Mouse (Mus musculus) cerebellum, postnatal 14 days (tissue): ENCODE results near the gene Gnb3.
"Not testable (repeated sequence)": the region's sequence is repeated elsewhere in the genome, so short reads cannot be mapped to it uniquely, and the experiment has no call there.

Experiments used
- DNase-seq, 2 experiments: peaks; one replicate each; pipeline ENCODE4 v3.0.0; 2021; ENCODE audit warnings: mixed read lengths in 2 of 2

Gene Gnb3

DNA sequence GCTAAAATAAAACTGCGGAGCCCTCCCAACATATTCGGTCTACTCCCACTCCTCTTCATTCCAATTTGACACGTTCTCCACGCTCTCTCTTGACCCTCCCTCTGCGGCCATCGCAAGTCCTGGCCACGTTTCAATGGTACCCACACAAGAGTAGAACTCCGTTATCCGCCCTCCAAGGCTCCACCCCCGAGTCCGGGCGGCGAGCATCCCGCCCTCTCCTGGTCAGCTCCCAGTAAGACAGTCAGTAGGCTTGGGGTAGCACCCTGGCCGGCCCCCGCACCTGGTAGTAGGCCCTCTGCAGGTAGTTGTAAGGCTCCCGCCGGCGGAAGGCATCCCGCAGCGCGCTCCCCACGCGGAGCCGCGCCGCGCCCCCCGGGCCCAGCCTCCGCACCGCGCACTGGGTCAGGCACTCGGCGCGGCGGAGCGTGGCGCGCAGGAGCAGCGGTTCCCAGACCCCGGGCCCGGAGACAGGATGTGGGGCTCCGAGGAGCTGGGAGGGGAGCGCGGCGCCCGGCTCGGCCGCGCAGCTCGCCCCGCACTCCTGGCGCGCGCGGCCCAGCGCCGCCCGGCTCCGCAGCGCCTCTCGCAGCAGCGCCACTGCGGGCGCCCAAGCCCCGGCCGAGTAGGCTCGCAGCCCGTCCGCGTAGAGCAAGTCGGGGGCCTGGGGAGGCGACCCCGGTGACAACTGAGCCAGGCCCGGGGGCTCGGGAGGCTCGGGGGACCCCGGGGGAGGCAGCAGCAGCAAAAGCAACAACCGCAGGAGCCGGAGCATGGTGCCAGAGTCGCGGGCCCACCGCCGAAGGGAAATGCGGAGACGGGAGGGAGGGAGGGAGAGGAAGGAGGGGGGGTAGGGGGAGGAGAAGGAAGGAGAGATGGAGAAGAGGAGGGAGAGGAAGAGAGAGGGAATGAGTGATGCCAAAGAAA is 17.1 kb upstream of the Gnb3 start, which contains the start of gene P3h3:
TSS of gene P3h3 (minus strand) at position 837 of the 924 bp plus-strand sequence.
- DNase-seq, result peak; percentile 94

DNA sequence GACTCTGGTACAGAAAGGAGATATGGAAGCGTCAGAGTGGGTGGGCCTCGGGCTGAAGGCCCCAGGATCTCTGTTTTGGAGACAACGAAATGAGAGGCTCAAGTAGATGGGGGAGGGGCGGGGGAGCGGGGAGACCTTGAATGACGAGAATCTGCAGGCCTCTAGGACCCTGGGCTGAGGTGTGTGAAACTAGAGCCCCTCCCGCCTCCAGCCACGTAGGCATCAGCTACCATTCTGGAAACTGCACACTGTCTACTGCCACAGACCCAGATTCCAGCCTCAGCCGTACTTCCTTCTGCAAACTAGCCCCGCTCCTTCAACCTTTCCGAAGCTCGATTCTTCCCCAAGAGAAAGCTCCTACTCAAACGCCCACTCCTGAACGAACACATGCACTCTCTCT is 16.2 kb upstream of the Gnb3 start:
- peak; percentile 74 to 85 for DNase-seq

- DNase-seq, result no peak
Measured at GRCm38 (mm10) chr6:124854647-124855046, 14.6 kb upstream of the Gnb3 start.

DNA sequence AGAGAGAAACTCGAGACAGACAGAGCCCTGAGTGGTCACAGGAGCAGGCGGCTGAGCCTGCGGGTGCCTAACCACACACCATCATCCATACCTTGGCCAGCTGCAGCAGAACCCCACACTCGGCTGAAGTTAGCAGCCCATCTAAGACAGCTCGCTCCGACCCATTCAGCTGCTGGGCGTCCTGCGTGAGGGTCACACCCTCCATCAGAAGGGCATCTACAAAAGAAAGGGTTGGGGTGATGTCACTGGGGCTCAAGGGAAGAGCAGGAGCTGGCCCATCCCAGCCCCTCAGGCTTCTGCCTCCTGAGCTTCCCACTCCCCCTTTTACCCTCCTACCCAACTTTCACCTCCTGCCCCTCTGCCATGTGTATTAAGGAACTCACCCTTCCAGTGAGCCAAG is 10.5 kb upstream of the Gnb3 start:
- DNase-seq, result no peak

- peak; percentile 98 to 99 for DNase-seq
Measured at GRCm38 (mm10) chr6:124847305-124847704, 7.2 kb upstream of the Gnb3 start.

GRCm38 (mm10) chr6:124839805-124840204 is 270 bp downstream of the Gnb3 start:
- peak; percentile 39 to 63 for DNase-seq

- DNase-seq, result no peak
Measured at GRCm38 (mm10) chr6:124836411-124836810, 3.7 kb downstream of the Gnb3 start.

- no peak for DNase-seq
Measured at GRCm38 (mm10) chr6:124835531-124835930, 4.5 kb downstream of the Gnb3 start.

- no peak for DNase-seq
Measured at GRCm38 (mm10) chr6:124834512-124835081, 5.5 kb downstream of the Gnb3 start.

- no peak for DNase-seq
Measured at GRCm38 (mm10) chr6:124831649-124832048, 8.4 kb downstream of the Gnb3 start.

GRCm38 (mm10) chr6:124831199-124831598 is 8.9 kb downstream of the Gnb3 start:
- not testable (repeated sequence) for DNase-seq

- peak; percentile 92 to 93 for DNase-seq
Measured at GRCm38 (mm10) chr6:124829799-124830700, 10.0 kb downstream of the Gnb3 start.

- DNase-seq, result peak; percentile 98 to 99
Measured at GRCm38 (mm10) chr6:124828868-124829798, 10.9 kb downstream of the Gnb3 start, which contains the start of the genes Usp5 and Cdca3. TSS of gene Usp5 (minus strand) at chr6:124829484. TSS of gene Cdca3 (plus strand) at chr6:124829547.

DNA sequence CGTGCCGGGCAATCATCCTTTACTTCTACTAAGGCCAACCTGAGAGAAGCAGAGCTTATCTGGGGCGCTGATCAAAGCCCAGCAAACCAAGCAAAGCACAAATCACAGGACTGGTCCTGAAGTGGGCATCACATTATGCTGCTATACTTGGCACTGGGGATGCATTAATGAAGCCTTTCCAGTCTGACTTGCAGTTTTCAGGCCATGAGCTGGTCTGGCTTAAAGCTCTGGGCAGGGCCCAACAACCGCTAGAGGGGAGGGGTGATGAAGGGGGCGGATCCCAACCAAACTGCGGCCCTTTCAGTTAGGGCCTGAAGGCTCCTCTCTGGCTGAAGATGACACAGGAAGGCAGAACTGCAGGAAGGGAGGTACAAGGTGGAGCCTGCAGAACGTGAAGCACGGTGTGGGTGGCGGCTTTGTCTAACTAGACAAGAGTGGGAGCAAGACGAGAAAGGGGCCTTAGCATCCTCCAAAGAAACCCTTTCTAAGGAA is 11.9 kb downstream of the Gnb3 start:
- DNase-seq, result peak; percentile 39 to 48

DNA sequence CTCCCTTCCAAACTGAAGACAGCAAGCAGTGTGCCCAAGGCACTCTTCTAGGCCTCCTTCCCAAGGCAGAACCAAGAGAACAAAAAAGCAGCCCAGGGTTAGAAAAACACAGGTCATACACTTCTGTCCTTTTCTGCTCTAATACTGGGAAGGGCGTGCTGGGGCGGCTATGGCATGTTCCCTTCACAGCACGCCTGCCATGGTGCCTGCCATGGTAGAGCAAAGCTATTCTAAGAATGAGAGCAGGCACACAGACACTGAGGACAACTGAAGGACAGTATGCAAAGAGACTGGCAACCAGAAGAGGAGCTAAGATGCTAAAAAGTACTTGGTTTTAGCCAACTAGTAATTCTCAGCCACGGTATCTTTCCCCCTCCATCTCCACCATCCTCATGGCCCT is 18.0 kb downstream of the Gnb3 start:
- no peak for DNase-seq

GRCm38 (mm10) chr6:124820891-124821290 is 19.2 kb downstream of the Gnb3 start:
- DNase-seq, result no peak

DNA sequence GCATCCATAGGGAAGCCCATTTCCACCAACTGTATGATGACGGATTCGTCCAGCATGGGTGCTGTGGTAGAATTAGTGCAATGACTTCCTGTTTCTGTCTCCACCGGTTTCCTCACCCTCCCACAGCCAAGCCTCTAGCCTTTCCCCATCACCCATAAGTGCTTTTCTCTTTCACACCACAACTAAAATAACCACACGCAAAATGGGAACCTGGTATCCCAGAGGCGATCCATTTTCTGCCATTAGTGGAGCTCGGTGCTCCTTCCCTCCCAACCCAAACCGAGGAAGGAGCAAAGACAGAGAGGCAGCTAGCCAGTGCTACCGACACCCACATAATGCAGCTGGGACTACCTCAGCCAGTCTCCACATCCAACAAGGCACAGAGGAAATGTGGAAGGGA is 22.1 kb downstream of the Gnb3 start:
- no peak for DNase-seq

- DNase-seq, result no peak
Measured at GRCm38 (mm10) chr6:124817563-124817962, 22.5 kb downstream of the Gnb3 start.

- no peak for DNase-seq
Measured at GRCm38 (mm10) chr6:124817125-124817524, 22.9 kb downstream of the Gnb3 start.

- no peak for DNase-seq
Measured at GRCm38 (mm10) chr6:124816611-124817010, 23.5 kb downstream of the Gnb3 start.
